Mouse (Mus musculus) testis, adult 2 months (tissue): Measurements from ENCODE around the gene Flrt1. TPM values are rescaled to one million over a fixed set of nuclear protein-coding genes. Genes with fewer than 3 reads are reported as not detected.
"Not testable (repeated sequence)": the region's sequence is repeated elsewhere in the genome, so short reads cannot be mapped to it uniquely, and the experiment has no call there.

Source experiments
- H3K27ac ChIP-seq: fragments of 200-500 bp; 2 replicates; pipeline ENCODE4 v1.5.1; 2012; ENCODE audit warnings: low read depth, low read length; ENCODE audit not compliant: control insufficient read depth, insufficient read depth
- H3K27me3 ChIP-seq: fragments of 200-500 bp; 2 replicates; pipeline ENCODE4 v1.6.1; 2012; ENCODE audit warnings: mild to moderate bottlenecking, low read length, moderate library complexity; ENCODE audit not compliant: control insufficient read depth, insufficient read depth
- H3K36me3 ChIP-seq: fragments of 200-500 bp; 2 replicates; pipeline ENCODE4 v1.6.1; 2012; ENCODE audit warnings: mild to moderate bottlenecking, low read length; ENCODE audit not compliant: control insufficient read depth, insufficient read depth
- H3K4me1 ChIP-seq: fragments of 200-500 bp; 2 replicates; pipeline ENCODE4 v1.6.1; 2012; ENCODE audit warnings: low read length; ENCODE audit not compliant: control insufficient read depth, insufficient read depth
- H3K4me3 ChIP-seq: fragments of 200-500 bp; 2 replicates; pipeline ENCODE4 v1.5.1; 2012; ENCODE audit warnings: low read depth, mild to moderate bottlenecking, low read length, moderate library complexity, mixed read lengths; ENCODE audit not compliant: control insufficient read depth
- CTCF ChIP-seq: fragments of 200-500 bp; IDR thresholded peaks from 2 replicates; pipeline ENCODE4 v1.5.1; 2012; ENCODE audit warnings: low read depth, mild to moderate bottlenecking, inconsistent platforms, low read length, moderate library complexity; ENCODE audit not compliant: control insufficient read depth, insufficient read depth, insufficient replicate concordance
- POLR2A ChIP-seq: fragments of 200-500 bp; IDR thresholded peaks from 2 replicates; pipeline ENCODE4 v1.6.1; 2012; ENCODE audit warnings: low read depth, mild to moderate bottlenecking, inconsistent platforms, low read length, moderate library complexity; ENCODE audit not compliant: control insufficient read depth
- polyA plus RNA-seq: library from polyadenylated mRNA; depleted of rRNA; stranded (reverse); fragments of >200 nt; gene quantifications from 2 replicates; pipeline ENCODE4 v1.2.3, GENCODE M21; 2012

The Flrt1 gene
- polyA plus RNA-seq, 1 experiment, result 3.1 TPM

DNA sequence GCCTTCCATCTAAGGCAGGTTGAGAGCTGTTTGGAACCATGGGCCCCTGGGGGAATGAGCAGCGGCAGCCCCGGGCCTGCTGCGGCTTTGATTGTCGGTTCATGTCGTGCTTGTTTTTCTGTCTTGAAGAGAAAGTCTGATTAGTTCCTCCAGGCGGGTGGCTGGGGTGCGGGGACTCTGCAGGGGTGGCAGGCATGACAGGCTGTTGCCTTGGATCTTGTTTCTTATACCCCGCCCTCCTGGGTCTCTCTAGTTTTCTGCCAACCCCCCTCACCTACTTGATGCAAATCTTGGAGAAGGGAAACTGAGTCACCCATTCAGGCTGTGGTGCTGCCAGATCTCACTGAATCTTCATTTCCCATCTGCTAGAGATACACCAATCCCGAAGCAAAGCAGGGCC, 17.0 kb downstream of the Flrt1 start:
- Histone ChIP-seq H3K4me3 (no peak overlapping the region), H3K27ac (no peak overlapping the region), H3K27me3 (no peaks in the 10 kb centered on the region), H3K36me3 (no peaks in the 10 kb centered on the region), H3K4me1 (no peaks in the 10 kb centered on the region; the same call in none of the 2 replicates)
- TF ChIP-seq POLR2A (no peak), CTCF (no peak)

DNA sequence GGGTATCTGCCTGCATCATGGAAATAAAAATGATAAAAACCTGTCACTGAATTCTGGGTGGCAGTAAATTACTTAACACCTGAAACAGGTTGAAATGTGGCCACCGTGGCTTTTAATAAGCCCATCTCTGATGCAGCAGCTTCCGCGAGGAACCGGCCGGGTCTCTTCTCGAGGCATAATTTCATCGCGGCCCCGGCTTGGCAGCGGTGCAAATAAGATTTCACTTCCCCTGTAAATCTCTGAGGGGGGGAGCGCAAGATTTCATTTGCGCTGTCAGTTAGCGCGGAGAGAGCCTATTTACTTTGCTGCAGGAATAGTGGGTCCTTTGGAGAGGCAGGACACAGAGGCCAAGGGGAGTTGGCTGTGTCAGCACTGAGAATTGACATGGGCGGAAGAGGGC, 20.8 kb downstream of the Flrt1 start:
- no peaks in the 10 kb centered on the region for H3K27me3 ChIP-seq
- TF ChIP-seq POLR2A (no peak), CTCF (no peak)
- no peak overlapping the region for H3K4me3 ChIP-seq
- no peak overlapping the region for H3K27ac ChIP-seq
- no peaks in the 10 kb centered on the region for H3K4me1 ChIP-seq
- H3K36me3 ChIP-seq, result no peaks in the 10 kb centered on the region

DNA sequence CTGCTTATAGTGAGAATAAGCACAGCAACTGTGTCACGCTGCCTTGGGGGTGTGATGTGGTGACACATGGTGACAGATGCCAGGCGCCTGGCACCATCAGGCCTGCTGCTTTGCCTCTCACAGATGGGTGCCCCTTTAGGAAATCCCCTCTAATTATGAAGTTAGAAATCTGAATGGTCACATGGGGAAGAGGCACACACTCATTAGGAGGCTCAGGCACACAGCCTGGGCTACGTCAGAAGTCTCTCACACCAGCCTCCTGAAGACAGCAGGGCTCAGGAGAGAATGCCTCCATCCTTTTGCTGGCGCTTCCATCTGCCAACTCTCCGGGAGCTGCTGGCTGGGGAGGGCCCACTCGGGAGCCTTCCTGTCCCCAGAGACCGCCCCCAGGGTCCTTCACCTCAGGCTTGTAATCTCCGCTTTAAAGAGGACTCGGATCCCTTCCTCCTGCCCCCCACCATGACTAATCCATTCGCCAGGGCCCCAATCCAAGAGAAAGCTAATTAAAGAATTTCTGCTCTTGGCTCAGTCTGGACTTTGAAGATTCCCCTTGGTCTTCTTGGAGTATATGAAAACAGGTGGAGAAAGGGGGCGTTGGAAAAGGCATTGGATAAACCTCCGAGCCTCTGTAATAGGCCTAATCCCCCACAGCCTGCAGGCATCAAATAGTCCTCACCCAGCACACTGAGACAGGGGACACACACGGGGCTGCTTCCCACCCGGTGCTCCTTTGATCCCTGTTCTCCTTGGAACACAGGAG, 22.3 kb downstream of the Flrt1 start:
- H3K27me3 ChIP-seq, result no peaks in the 10 kb centered on the region
- H3K4me3 ChIP-seq, result peak overlapping the region; percentile 45
- no peak overlapping the region for H3K27ac ChIP-seq
- no peaks in the 10 kb centered on the region for H3K36me3 ChIP-seq
- H3K4me1 ChIP-seq, result no peaks in the 10 kb centered on the region
- TF ChIP-seq CTCF (no peak), POLR2A (no peak)

DNA sequence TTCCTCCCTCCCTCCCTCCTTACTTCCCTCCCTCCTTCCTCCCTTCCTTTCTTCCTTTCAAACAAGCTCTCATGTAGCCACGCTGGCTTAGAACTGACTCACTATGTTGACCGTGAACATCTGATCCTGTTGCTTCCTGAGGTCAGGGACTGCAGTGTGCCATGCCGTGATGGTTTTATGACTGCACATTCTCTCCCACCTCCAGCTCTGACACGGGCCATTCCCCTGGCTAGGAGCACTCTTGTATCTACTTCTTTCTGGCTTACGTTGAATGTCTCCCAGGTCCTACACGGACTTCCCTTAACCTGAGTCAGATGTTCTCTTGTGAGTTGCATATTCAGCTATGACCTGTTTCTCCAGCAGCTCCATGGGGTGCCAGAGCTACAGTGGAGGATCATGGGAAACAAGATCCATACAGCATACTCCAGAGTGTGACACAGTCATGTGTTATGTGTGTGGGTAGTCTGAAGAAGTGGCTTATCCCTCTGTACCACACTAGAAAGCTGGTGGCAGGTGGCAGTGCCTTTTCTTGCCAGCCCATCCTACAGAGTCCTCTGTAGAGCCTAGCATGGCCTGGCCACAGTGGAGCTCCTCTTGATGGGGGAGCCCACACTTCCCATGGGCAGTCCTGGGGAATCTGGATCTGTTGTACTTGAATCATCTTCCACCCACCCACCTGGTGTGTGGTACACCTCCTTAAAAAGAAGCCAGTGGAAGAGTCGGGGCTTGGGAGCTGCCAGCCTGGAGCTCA, 23.8 kb downstream of the Flrt1 start:
- Histone ChIP-seq H3K4me1 (no peaks in the 10 kb centered on the region), H3K4me3 (no peak overlapping the region), H3K27me3 (no peaks in the 10 kb centered on the region), H3K36me3 (no peaks in the 10 kb centered on the region), H3K27ac (no peak overlapping the region)
- TF ChIP-seq POLR2A, result no peak
- no peak for TF ChIP-seq CTCF

DNA sequence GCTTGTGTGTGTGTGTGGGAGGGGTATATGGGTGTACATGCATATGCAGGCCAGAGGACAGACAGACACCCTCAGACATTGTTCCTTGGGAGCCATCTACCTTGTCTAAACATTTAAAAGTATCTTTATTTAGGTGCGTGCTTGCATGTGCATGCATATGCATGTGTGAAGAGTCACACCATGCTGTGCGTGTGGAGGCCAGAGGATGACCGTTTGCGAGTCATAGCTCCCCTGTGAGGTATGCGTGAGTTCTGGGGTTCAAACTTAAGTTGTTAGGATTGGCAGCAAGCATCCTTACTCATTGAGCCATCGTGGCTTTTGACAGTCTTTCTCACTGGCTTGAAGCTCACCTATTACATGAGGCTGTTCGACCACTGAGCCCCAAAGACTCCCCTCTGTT, 27.3 kb downstream of the Flrt1 start:
- Histone ChIP-seq H3K27ac (no peak overlapping the region), H3K27me3 (no peaks in the 10 kb centered on the region), H3K36me3 (no peaks in the 10 kb centered on the region), H3K4me1 (no peaks in the 10 kb centered on the region), H3K4me3 (no peak overlapping the region)
- no peak for TF ChIP-seq CTCF
- TF ChIP-seq POLR2A, result no peak

DNA sequence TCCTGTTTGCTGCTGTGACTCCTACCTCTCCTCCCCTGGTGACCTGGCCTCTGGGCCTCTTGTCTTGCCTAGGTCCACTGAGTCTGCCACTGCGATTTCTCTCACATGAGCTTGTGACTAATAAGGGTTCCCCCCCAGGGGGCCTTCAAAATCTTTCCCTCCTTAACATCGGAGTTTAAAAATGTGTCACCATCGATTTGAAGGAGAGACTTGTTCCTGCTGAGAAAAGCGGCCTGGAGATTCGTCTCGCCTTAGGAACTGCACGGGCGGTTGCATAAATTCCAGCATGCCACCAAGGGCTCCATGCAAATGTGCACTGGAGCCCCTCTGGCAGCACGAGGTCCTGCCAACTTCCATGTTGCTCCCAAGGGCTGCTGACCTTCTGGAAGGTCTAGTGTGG, 27.9 kb downstream of the Flrt1 start:
- no peaks in the 10 kb centered on the region for H3K36me3 ChIP-seq
- no peaks in the 10 kb centered on the region for H3K27me3 ChIP-seq
- no peak for TF ChIP-seq CTCF
- no peak for TF ChIP-seq POLR2A
- no peak overlapping the region for H3K4me3 ChIP-seq
- no peaks in the 10 kb centered on the region for H3K4me1 ChIP-seq
- H3K27ac ChIP-seq, result no peak overlapping the region

DNA sequence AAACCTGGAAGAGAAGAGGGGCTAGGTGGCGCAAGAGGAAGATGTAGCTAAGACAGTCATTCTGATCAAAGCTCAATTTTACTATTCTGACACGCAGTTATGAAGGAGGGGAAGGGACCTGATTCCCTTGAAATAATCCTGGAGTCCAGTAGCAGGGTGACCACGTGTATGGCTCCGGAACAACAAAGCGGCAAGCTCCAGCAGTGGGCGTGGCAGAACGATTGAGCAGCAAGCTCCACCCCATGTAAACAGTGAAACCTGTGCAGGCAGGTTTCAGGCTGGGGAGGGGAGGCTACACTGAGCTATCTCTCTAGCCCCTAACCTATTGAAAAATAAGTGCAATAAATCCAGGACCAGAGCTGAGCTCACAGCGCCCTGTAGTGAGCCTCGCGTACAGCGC, 30.2 kb downstream of the Flrt1 start:
- H3K4me1 ChIP-seq, H3K27ac ChIP-seq, H3K36me3 ChIP-seq, H3K27me3 ChIP-seq, H3K4me3 ChIP-seq: not testable (repeated sequence)
